Mouse (Mus musculus): ENCODE data around the gene Sptbn1.
"Not testable (repeated sequence)": the region's sequence is repeated elsewhere in the genome, so short reads cannot be mapped to it uniquely, and the experiment has no call there.

Sptbn1 gene

GRCm38 (mm10) chr11:30255211-30255610 is 12.8 kb downstream of the Sptbn1 start:
- not testable (repeated sequence) for DNase-seq (ENCODE audit: low read depth)

- no peak for DNase-seq (ENCODE audit: low read depth)
These were observed 16.6 kb downstream of the Sptbn1 start for GRCm38 (mm10) chr11:30251294-30251904.

GRCm38 (mm10) chr11:30249452-30250016 is 18.4 kb downstream of the Sptbn1 start:
- DNase-seq (ENCODE audit: low read depth), result no peak

- DNase-seq (ENCODE audit: low read depth), result no peak
These were observed 20.9 kb downstream of the Sptbn1 start for GRCm38 (mm10) chr11:30247106-30247505.

- no peak for DNase-seq (ENCODE audit: low read depth)
These were observed 21.8 kb downstream of the Sptbn1 start for GRCm38 (mm10) chr11:30246161-30246560.

GRCm38 (mm10) chr11:30244172-30244571 is 23.8 kb downstream of the Sptbn1 start:
- no peak for DNase-seq (ENCODE audit: low read depth)

GRCm38 (mm10) chr11:30243591-30243990 is 24.4 kb downstream of the Sptbn1 start:
- DNase-seq (ENCODE audit: low read depth), result no peak

GRCm38 (mm10) chr11:30240861-30241260 is 27.1 kb downstream of the Sptbn1 start:
- DNase-seq (ENCODE audit: low read depth), result no peak

GRCm38 (mm10) chr11:30237960-30238359 is 30.0 kb downstream of the Sptbn1 start:
- DNase-seq (ENCODE audit: low read depth), result no peak

GRCm38 (mm10) chr11:30236681-30237242 is 31.2 kb downstream of the Sptbn1 start:
- DNase-seq (ENCODE audit: low read depth), result no peak

- DNase-seq (ENCODE audit: low read depth), result no peak
These were observed 32.3 kb downstream of the Sptbn1 start for GRCm38 (mm10) chr11:30235666-30236065.

- DNase-seq (ENCODE audit: low read depth), result no peak
These were observed 32.8 kb downstream of the Sptbn1 start for GRCm38 (mm10) chr11:30235218-30235617.

- no peak for DNase-seq (ENCODE audit: low read depth)
These were observed 34.0 kb downstream of the Sptbn1 start for GRCm38 (mm10) chr11:30233946-30234345.

GRCm38 (mm10) chr11:30232082-30232481 is 35.9 kb downstream of the Sptbn1 start:
- no peak for DNase-seq (ENCODE audit: low read depth)

GRCm38 (mm10) chr11:30231336-30231735 is 36.6 kb downstream of the Sptbn1 start:
- DNase-seq (ENCODE audit: low read depth), result no peak

GRCm38 (mm10) chr11:30230330-30230771 is 37.6 kb downstream of the Sptbn1 start:
- no peak for DNase-seq (ENCODE audit: low read depth)

- DNase-seq (ENCODE audit: low read depth), result no peak
These were observed 41.2 kb downstream of the Sptbn1 start for GRCm38 (mm10) chr11:30226756-30227155.

- no peak for DNase-seq (ENCODE audit: low read depth)
These were observed 43.4 kb downstream of the Sptbn1 start for GRCm38 (mm10) chr11:30224599-30224998.

- peak; percentile 82 for DNase-seq (ENCODE audit: low read depth)
These were observed 45.3 kb downstream of the Sptbn1 start for GRCm38 (mm10) chr11:30222636-30223035.

- DNase-seq (ENCODE audit: low read depth), result no peak
These were observed 46.9 kb downstream of the Sptbn1 start for GRCm38 (mm10) chr11:30221043-30221442.

- DNase-seq (ENCODE audit: low read depth), result no peak
These were observed 49.6 kb downstream of the Sptbn1 start for GRCm38 (mm10) chr11:30218386-30218785.

- peak; percentile 30 for DNase-seq (ENCODE audit: low read depth)
These were observed 50.5 kb downstream of the Sptbn1 start for GRCm38 (mm10) chr11:30217496-30217895.

- no peak for DNase-seq (ENCODE audit: low read depth)
These were observed 56.1 kb downstream of the Sptbn1 start for GRCm38 (mm10) chr11:30211663-30212416.
